Mouse (Mus musculus): Measurements from ENCODE around the gene Traf3ip1.

DNA sequence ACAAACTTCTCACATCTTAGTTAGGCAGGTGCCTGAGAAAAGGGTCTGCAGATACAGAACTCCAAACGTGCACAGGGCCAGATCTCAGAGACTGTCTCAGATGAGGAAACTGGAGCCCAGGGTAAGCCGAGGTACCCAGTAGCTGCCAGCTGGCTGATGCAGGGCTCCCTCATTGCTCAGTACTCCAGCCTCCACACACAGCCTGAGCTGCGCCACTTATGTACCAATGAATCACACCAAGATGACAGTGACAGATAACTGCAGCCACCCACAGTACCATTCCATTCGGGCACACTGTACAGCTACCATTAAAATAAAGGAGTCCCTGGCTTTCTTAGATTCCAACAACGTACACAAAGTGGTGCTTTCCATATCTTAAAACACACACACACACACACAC is 36.7 kb upstream of the Traf3ip1 start:
- TF ChIP-seq CTCF (IDR thresholded peaks at IDR 0.05; ENCODE audit: low read depth): no peak
- TF ChIP-seq EP300 (IDR thresholded peaks at IDR 0.05; ENCODE audit: low read depth): no peak
